Comparison of ENCODE assay signal across 9 mouse cellular contexts in the genomic region with DNA sequence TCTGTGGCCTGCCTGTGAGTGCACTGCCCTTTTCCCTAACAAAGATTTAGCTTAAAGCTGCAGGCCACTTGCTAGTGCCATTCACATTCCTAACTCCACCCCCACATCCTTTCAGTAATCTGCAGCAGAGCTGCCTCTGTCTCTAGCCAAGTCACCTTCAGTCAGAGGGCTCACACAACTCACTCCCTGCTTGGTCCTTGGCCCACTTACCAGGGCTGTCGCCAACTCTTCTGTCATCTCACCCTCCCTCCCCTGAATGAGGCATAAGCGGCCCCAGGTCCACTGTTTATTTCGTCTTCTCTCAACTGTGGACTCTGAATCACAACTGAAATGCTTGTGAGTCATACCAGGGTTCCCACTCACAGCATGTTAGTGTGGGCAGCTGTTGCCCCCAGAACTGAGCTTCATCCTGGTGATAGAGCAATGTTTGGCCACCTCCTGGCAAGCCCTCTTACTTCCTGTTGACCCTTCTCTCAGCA.
DNase-seq lines count a peak whose midpoint lies in the region; ATAC-seq lines count a peak whose summit lies in the region.
"Had no signal": no experiment of that assay in that cellular context is flagged by ENCODE, and none has a peak within 500 bp of the region (broad histone marks: within the 10 kb centered on the region; RNA-seq: fewer than 3 reads in every experiment).

No protein-coding gene starts in this region.

- H3K27me3 ChIP-seq in midbrain, embryonic 10.5 days (ENCODE audit: low read depth, poor library complexity, severe bottlenecking) = no peaks in the 10 kb centered on the region
- no peaks in the 10 kb centered on the region for H3K27me3 ChIP-seq in midbrain, embryonic 13.5 days
- no peaks in the 10 kb centered on the region for H3K27me3 ChIP-seq in kidney, embryonic 14.5 days (ENCODE audit: control insufficient read depth, insufficient read depth, low read length)

- H3K4me1 ChIP-seq in midbrain, embryonic 10.5 days = peaks cover 13% of the 10 kb centered on the region
- no peaks in the 10 kb centered on the region; the same call in 1 of the 2 replicates for H3K4me1 ChIP-seq in midbrain, embryonic 13.5 days (replicated peaks)
- peaks cover 12% of the 10 kb centered on the region for H3K4me1 ChIP-seq in kidney, embryonic 14.5 days (ENCODE audit: control insufficient read depth, insufficient read depth, low read length)

- peak overlapping the region; percentile 68 for H3K27ac ChIP-seq in midbrain, embryonic 10.5 days (replicated peaks)
- no peak overlapping the region for H3K27ac ChIP-seq in midbrain, embryonic 13.5 days
- peak overlapping the region; percentile 37; the same call in 1 of the 2 replicates for H3K27ac ChIP-seq in kidney, embryonic 14.5 days (ENCODE audit: low read depth, low read length)

- WGBS in midbrain, embryonic 10.5 days = 26% methylated on average over 3 of the region's 3 CpGs
- WGBS in midbrain, embryonic 13.5 days = 37% methylated on average over 3 of the region's 3 CpGs
- 43% methylated on average over 3 of the region's 3 CpGs for WGBS in kidney, embryonic 14.5 days

- H3K36me3 ChIP-seq in midbrain, embryonic 10.5 days = no peaks in the 10 kb centered on the region
- no peaks in the 10 kb centered on the region for H3K36me3 ChIP-seq in midbrain, embryonic 13.5 days
- no peaks in the 10 kb centered on the region for H3K36me3 ChIP-seq in kidney, embryonic 14.5 days (ENCODE audit: control insufficient read depth, insufficient read depth, low read length)

- H3K4me2 ChIP-seq in midbrain, embryonic 13.5 days (replicated peaks) = no peak overlapping the region
- H3K4me2 ChIP-seq in kidney, embryonic 14.5 days (replicated peaks; ENCODE audit: low read depth, low read length) = no peak overlapping the region

- no peak overlapping the region for H3K9ac ChIP-seq in midbrain, embryonic 13.5 days (replicated peaks)
- no peak overlapping the region for H3K9ac ChIP-seq in kidney, embryonic 14.5 days (ENCODE audit: low read depth, low read length)

- no peak overlapping the region for H3K4me3 ChIP-seq in midbrain, embryonic 10.5 days
- no peak overlapping the region for H3K4me3 ChIP-seq in midbrain, embryonic 13.5 days (replicated peaks)
- no peak overlapping the region for H3K4me3 ChIP-seq in kidney, embryonic 14.5 days (ENCODE audit: low read length)
- H3K4me3 ChIP-seq: megakaryocyte, embryonic 14.5 days had no signal

- peak; percentile 13 for DNase-seq in midbrain, embryonic 10.5 days (ENCODE audit: low spot score)
- peak; percentile 7 to 17 for DNase-seq in adrenal gland, postnatal 4 days (ENCODE audit: low spot score in 2 of 2)
- peak; percentile 38 for DNase-seq in gastrocnemius, postnatal 25 days
- peak; percentile 34 for DNase-seq in lung, postnatal 25 days (ENCODE audit: low spot score)
- no peak for DNase-seq in B cell, adult 2 months
- no peak for DNase-seq in thymus, postnatal 0 days (ENCODE audit: low spot score)

- no peaks in the 10 kb centered on the region for H3K9me3 ChIP-seq in midbrain, embryonic 10.5 days (replicated peaks)
- no peaks in the 10 kb centered on the region for H3K9me3 ChIP-seq in midbrain, embryonic 13.5 days
- no peaks in the 10 kb centered on the region for H3K9me3 ChIP-seq in kidney, embryonic 14.5 days (ENCODE audit: control insufficient read depth, low read length)

- no peak for ATAC-seq in midbrain, embryonic 13.5 days
- peak; percentile 32; the same call in 1 of the 2 replicates for ATAC-seq in kidney, embryonic 14.5 days (ENCODE audit: low FRiP score, low TSS enrichment)

Comparison
In these comparisons a context has a peak if more than half of its experiments do, and no peak if none do; other contexts are left out.
1. DNase-seq: peak in midbrain, embryonic 10.5 days (single experiment), adrenal gland, postnatal 4 days (2 of 2), gastrocnemius, postnatal 25 days (single experiment) and lung, postnatal 25 days (single experiment); none in B cell, adult 2 months (0 of 2) and thymus, postnatal 0 days (single experiment).